In genomic region chr7:110108967-110109610, GRCm38 (mm10) we compare ENCODE assay signal across 8 mouse cellular contexts. TPM values are rescaled to one million over a fixed set of nuclear protein-coding genes. Genes with fewer than 3 reads are reported as not detected.
DNase-seq lines count a peak whose midpoint lies in the region; ATAC-seq and TF ChIP-seq lines count a peak whose summit lies in the region.

No protein-coding gene starts in this region.

- DNase-seq in heart, postnatal 0 days (ENCODE audit: low spot score): peak; percentile 76
- peak; percentile 11 to 13 for DNase-seq in layer of hippocampus, postnatal 36 days
- DNase-seq in spleen, postnatal 10 days (ENCODE audit: low spot score in 2 of 2): peak; percentile 23 to 62
- DNase-seq in cerebellum, adult 8-10 months: no peak

- no peaks in the 10 kb centered on the region for H3K27me3 ChIP-seq in E14TG2a.4 (ENCODE audit: insufficient read depth, low read length)
- H3K27me3 ChIP-seq in heart, postnatal 0 days (ENCODE audit: control insufficient read depth, insufficient read depth, low read length): no peaks in the 10 kb centered on the region
- H3K27me3 ChIP-seq in megakaryocyte, embryonic 14.5 days (replicated peaks): no peaks in the 10 kb centered on the region

- H3K36me3 ChIP-seq in E14TG2a.4 (ENCODE audit: insufficient read depth, low read length): no peaks in the 10 kb centered on the region
- no peaks in the 10 kb centered on the region for H3K36me3 ChIP-seq in heart, postnatal 0 days (replicated peaks; ENCODE audit: control insufficient read depth, insufficient read depth, low read length)
- H3K36me3 ChIP-seq in megakaryocyte, embryonic 14.5 days (replicated peaks; ENCODE audit: low read length): no peaks in the 10 kb centered on the region

- peaks cover 27% of the 10 kb centered on the region for H3K4me1 ChIP-seq in E14TG2a.4 (replicated peaks; ENCODE audit: low read depth, low read length)
- H3K4me1 ChIP-seq in heart, postnatal 0 days (ENCODE audit: control insufficient read depth, insufficient read depth): peaks cover 20% of the 10 kb centered on the region
- H3K4me1 ChIP-seq in megakaryocyte, embryonic 14.5 days: peaks cover 39% of the 10 kb centered on the region

- peak; percentile 77 for ATAC-seq in activated CD4-positive, CD25-positive, alpha-beta regulatory T cell, adult 4 months
- 0 out of 2 replicates have a peak, but pooled peaks have one; percentile 24 for ATAC-seq in erythroblast, adult 5-6 weeks (replicated peaks; ENCODE audit: low FRiP score, poor library complexity, severe bottlenecking)
- peak; percentile 82 for ATAC-seq in heart, postnatal 0 days (ENCODE audit: insufficient read depth, low read depth)

- no peak for TF ChIP-seq CTCF in E14TG2a.4 (conservative IDR thresholded peaks at IDR 0.05; ENCODE audit: low read length)
- no peak for TF ChIP-seq CTCF in heart, postnatal 0 days (IDR thresholded peaks at IDR 0.05; ENCODE audit: low read depth)

- no peak for TF ChIP-seq EP300 in heart, postnatal 0 days (IDR thresholded peaks at IDR 0.05; ENCODE audit: low read depth)

- H3K27ac ChIP-seq in heart, postnatal 0 days (ENCODE audit: low read depth): peak overlapping the region; percentile 86

- H3K4me2 ChIP-seq in heart, postnatal 0 days (ENCODE audit: low read depth, low read length): peak overlapping the region; percentile 32

- no peaks in the 10 kb centered on the region for H3K9me3 ChIP-seq in E14TG2a.4 (ENCODE audit: low read length)
- no peaks in the 10 kb centered on the region for H3K9me3 ChIP-seq in heart, postnatal 0 days (replicated peaks; ENCODE audit: control insufficient read depth, low read length)
- H3K9me3 ChIP-seq in megakaryocyte, embryonic 14.5 days: no peaks in the 10 kb centered on the region

- 7% methylated on average over 11 of the region's 11 CpGs for WGBS in heart, postnatal 0 days

- H3K4me3 ChIP-seq in E14TG2a.4 (replicated peaks; ENCODE audit: low read length): peak overlapping the region; percentile 20
- peak overlapping the region; percentile 5; the same call in 1 of the 2 replicates for H3K4me3 ChIP-seq in heart, postnatal 0 days (ENCODE audit: low read depth, low read length)
- H3K4me3 ChIP-seq in megakaryocyte, embryonic 14.5 days (replicated peaks): peak overlapping the region; percentile 85

- peak overlapping the region; percentile 24 for H3K9ac ChIP-seq in heart, postnatal 0 days (replicated peaks; ENCODE audit: low read depth, low read length)

RNA-seq across cellular contexts. Expression of gene Wee1, which starts 12.8 kb away (rescaled TPM):
- 1 to 10 TPM; 2.4 to 3.0 TPM for polyA plus RNA-seq in activated CD4-positive, CD25-positive, alpha-beta regulatory T cell, adult 4 months (2017; shearing (Covaris generic))
- total RNA-seq in erythroblast, adult 5-6 weeks (2015; ENCODE audit: low replicate concordance): 8.5 and 21.9 TPM in 2 replicates
- 6.8 and 9.5 TPM in 2 replicates for total RNA-seq in erythroblast, adult 5-6 weeks (2017; ENCODE audit: low replicate concordance)
- 21.4 and 27.9 TPM in 2 replicates for total RNA-seq in heart, postnatal 0 days (2014; rRNA removed; ENCODE audit: low replicate concordance)
- polyA plus RNA-seq in heart, postnatal 0 days (2015; fragmentation: Nextera tagmentation; extraction: Ambion mirVana): 17.2 and 20.3 TPM in 2 replicates
- total RNA-seq in layer of hippocampus, postnatal 36 days (2021): 10 to 100 TPM; 19.7 to 22.6 TPM
- 4.0 and 4.1 TPM in 2 replicates for polyA plus RNA-seq in megakaryocyte, embryonic 14.5 days (2012; ENCODE audit: insufficient read depth, low replicate concordance)

RNA-seq across cellular contexts. Expression of gene Zfp143, which starts 48.1 kb away (rescaled TPM):
- 10 to 100 TPM; 35.2 to 36.1 TPM for polyA plus RNA-seq in activated CD4-positive, CD25-positive, alpha-beta regulatory T cell, adult 4 months (2017; shearing (Covaris generic))
- 16.1 and 22.1 TPM in 2 replicates for total RNA-seq in erythroblast, adult 5-6 weeks (2015; ENCODE audit: low replicate concordance)
- 14.6 and 16.7 TPM in 2 replicates for total RNA-seq in erythroblast, adult 5-6 weeks (2017; ENCODE audit: low replicate concordance)
- total RNA-seq in heart, postnatal 0 days (2014; rRNA removed; ENCODE audit: low replicate concordance): 5.4 and 21.0 TPM in 2 replicates
- polyA plus RNA-seq in heart, postnatal 0 days (2015; fragmentation: Nextera tagmentation; extraction: Ambion mirVana): 8.5 and 9.6 TPM in 2 replicates
- total RNA-seq in layer of hippocampus, postnatal 36 days (2021): 10 to 100 TPM; 11.5 to 13.7 TPM
- 0.18 and 0.78 TPM in 2 replicates for polyA plus RNA-seq in megakaryocyte, embryonic 14.5 days (2012; ENCODE audit: insufficient read depth, low replicate concordance)

Comparison
In these comparisons a context has a peak if more than half of its experiments do, and no peak if none do; other contexts are left out.
1. H3K4me3 ChIP-seq: peak in every context shown above with its lines; median percentile 85 in megakaryocyte, embryonic 14.5 days; 20 in E14TG2a.4; 5 in heart, postnatal 0 days.
2. ATAC-seq: peak in every context shown above with its lines; median percentile 82 in heart, postnatal 0 days; 77 in activated CD4-positive, CD25-positive, alpha-beta regulatory T cell, adult 4 months; 24 in erythroblast, adult 5-6 weeks.